Mouse (Mus musculus): ENCODE measurements around the gene Cep41. TPM values are rescaled to one million over a fixed set of nuclear protein-coding genes. Genes with fewer than 3 reads are reported as not detected.

Gene Cep41
- polyA plus RNA-seq, 1 experiment from 2014 or later: 22.1 TPM

DNA sequence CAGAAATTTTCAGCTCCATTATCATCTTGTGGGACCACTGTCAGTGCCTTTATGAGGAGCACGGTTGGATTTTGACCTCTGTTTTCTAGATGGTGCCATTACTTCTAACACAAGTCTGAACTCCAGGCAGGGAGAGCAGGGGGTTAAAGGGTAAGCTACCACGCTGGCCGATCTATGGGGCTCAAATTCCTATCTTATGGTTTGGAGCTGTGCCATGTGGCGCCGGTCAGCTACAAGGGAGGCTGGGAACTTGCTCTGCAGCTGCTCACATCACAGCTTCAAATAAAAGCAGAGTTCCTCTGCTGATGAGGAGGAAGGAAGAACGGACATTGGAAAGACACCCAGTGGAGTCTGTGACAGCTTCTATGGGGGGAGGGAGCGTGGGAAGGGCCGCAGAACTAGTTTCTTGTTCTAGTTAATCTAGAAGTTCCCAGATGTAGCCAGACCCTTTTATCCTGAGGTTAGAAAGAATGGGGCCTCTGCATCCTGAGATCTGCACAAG lies 58.1 kb downstream of the Cep41 start:
- H3K4me1 ChIP-seq: peaks cover 50% of the 10 kb centered on the region
- no peak for DNase-seq (ENCODE audit: extremely low spot score, low spot score)
- no peaks in the 10 kb centered on the region for H3K27me3 ChIP-seq (ENCODE audit: poor library complexity, severe bottlenecking)
- peaks cover 3% of the 10 kb centered on the region; the same call in 1 of the 2 replicates for H3K36me3 ChIP-seq (replicated peaks)
- peak overlapping the region; percentile 89 for H3K27ac ChIP-seq
- H3K4me3 ChIP-seq: no peak overlapping the region
- H3K9me3 ChIP-seq: peaks cover 12% of the 10 kb centered on the region
- 43% methylated on average over 8 of the region's 8 CpGs for WGBS

DNA sequence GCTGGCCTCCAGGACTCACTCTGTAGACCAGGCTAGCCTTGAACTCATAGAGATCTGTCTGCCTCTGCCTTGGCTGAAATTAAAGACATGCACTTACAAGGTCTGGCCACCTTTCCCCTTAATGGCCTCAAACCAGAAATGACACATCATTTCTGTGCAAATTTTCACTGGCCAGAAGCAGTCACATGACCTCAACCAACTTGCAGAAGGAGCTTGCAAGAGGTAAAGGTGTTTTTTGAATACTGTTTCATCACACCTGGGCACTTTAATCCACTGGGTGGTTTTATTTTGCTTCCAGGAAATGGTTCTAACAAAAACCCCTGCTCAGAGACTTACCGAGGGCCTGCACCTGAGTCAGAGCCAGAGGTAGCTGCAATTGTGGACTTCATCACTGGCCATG lies 63.6 kb downstream of the Cep41 start:
- no peaks in the 10 kb centered on the region for H3K27me3 ChIP-seq (ENCODE audit: poor library complexity, severe bottlenecking)
- whole genome bisulfite sequencing: 95% methylated on average over 1 of the region's 1 CpGs
- H3K27ac ChIP-seq: peak overlapping the region; percentile 54
- peaks cover 33% of the 10 kb centered on the region for H3K4me1 ChIP-seq
- no peak for DNase-seq (ENCODE audit: extremely low spot score, low spot score)
- H3K36me3 ChIP-seq (replicated peaks): no peaks in the 10 kb centered on the region
- H3K9me3 ChIP-seq: no peaks in the 10 kb centered on the region
- no peak overlapping the region for H3K4me3 ChIP-seq

DNA sequence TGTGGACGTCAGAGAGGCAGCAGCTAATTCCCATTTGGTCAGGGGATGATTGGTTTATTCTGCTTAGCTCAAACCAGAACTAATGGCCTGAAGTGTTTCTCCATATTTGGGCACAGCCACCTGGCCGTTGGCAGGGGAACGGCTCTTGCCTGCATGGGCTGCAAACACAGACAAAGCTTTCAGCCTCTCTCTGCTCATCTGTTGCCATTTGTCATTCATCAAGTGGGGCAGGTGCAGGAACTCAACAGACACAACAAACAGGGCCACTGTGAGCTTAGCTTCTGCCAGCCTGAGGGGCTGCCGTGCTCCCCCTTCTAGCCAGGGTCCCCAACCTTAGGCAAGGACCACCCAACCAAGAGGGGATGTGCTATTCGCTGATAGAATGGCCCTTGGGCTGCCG lies 65.4 kb downstream of the Cep41 start:
- Histone ChIP-seq H3K4me1 (peaks cover 24% of the 10 kb centered on the region), H3K27ac (peak overlapping the region; percentile 77), H3K27me3 (ENCODE audit: poor library complexity, severe bottlenecking) (no peaks in the 10 kb centered on the region), H3K36me3 (replicated peaks) (no peaks in the 10 kb centered on the region), H3K9me3 (no peaks in the 10 kb centered on the region), H3K4me3 (no peak overlapping the region)
- WGBS: 74% methylated on average over 6 of the region's 6 CpGs
- no peak for DNase-seq (ENCODE audit: extremely low spot score, low spot score)

DNA sequence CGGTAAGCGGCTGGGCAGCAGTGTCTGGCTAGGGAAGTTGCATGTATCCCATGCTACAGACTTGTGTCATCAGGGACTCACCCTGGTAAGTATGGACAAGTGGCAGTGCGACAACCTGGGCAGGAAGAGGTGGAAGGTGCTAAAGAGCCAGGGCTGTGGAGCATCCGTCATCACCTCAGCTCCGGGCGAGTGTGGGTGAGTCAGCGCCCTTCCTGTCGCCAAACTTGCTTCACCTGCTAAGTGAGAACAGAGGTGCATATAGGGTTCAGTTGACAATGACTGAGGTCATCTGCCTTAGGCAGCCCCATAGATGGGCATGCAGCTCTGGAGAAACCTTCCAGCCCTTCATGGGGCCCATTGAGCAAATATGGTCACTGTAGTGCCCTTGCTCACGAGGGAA lies 68.8 kb downstream of the Cep41 start:
- no peak overlapping the region for H3K4me3 ChIP-seq
- H3K27ac ChIP-seq: peak overlapping the region; percentile 41; the same call in 1 of the 2 replicates
- DNase-seq (ENCODE audit: extremely low spot score, low spot score): no peak
- no peaks in the 10 kb centered on the region for H3K9me3 ChIP-seq
- 95% methylated on average over 9 of the region's 9 CpGs for WGBS
- H3K27me3 ChIP-seq (ENCODE audit: poor library complexity, severe bottlenecking): no peaks in the 10 kb centered on the region
- H3K36me3 ChIP-seq (replicated peaks): no peaks in the 10 kb centered on the region
- H3K4me1 ChIP-seq: peaks cover 29% of the 10 kb centered on the region

- H3K4me3 ChIP-seq: no peak overlapping the region
- 94% methylated on average over 4 of the region's 4 CpGs for WGBS
- peaks cover 46% of the 10 kb centered on the region for H3K4me1 ChIP-seq
- peak overlapping the region; percentile 17; the same call in 1 of the 2 replicates for H3K27ac ChIP-seq
- DNase-seq (ENCODE audit: extremely low spot score, low spot score): no peak
- H3K36me3 ChIP-seq (replicated peaks): no peaks in the 10 kb centered on the region
- no peaks in the 10 kb centered on the region for H3K27me3 ChIP-seq (ENCODE audit: poor library complexity, severe bottlenecking)
- no peaks in the 10 kb centered on the region for H3K9me3 ChIP-seq
These were observed 71.6 kb downstream of the Cep41 start for GRCm38 (mm10) chr6:30621986-30622389.

GRCm38 (mm10) chr6:30620994-30621393 lies 72.6 kb downstream of the Cep41 start:
- Histone ChIP-seq H3K9me3 (no peaks in the 10 kb centered on the region), H3K27ac (peak overlapping the region; percentile 91)
- 89% methylated on average over 6 of the region's 6 CpGs for WGBS

DNA sequence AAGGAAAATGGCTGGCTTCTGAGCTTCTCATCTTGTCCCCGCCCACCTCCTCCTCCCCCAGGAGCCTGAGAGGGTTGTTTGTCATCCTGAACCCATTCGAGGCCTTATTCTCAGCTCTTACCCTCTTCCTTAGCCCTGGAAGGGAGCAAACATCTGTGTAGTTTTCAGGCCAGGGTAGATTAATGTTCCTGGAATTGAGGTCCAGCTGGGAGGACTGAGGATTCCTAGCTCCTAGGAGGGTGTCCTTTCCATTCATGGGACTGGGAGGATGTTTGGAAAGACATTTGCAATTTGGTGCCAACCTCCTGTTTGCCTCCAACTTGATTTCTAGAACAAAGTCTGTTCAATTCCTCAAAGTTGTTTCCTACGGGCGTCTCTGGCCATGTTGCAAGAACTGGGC lies 73.0 kb downstream of the Cep41 start:
- WGBS: 83% methylated on average over 4 of the region's 4 CpGs
- Histone ChIP-seq H3K36me3 (replicated peaks) (no peaks in the 10 kb centered on the region), H3K4me1 (peaks cover 60% of the 10 kb centered on the region)

More at GRCm38 (mm10) chr6:30620994-30621393, 72.6 kb downstream of the Cep41 start:
- DNase-seq (ENCODE audit: extremely low spot score, low spot score): no peak
- Histone ChIP-seq H3K27me3 (ENCODE audit: poor library complexity, severe bottlenecking) (no peaks in the 10 kb centered on the region), H3K4me1 (peaks cover 56% of the 10 kb centered on the region), H3K36me3 (replicated peaks) (no peaks in the 10 kb centered on the region), H3K4me3 (no peak overlapping the region)

DNA sequence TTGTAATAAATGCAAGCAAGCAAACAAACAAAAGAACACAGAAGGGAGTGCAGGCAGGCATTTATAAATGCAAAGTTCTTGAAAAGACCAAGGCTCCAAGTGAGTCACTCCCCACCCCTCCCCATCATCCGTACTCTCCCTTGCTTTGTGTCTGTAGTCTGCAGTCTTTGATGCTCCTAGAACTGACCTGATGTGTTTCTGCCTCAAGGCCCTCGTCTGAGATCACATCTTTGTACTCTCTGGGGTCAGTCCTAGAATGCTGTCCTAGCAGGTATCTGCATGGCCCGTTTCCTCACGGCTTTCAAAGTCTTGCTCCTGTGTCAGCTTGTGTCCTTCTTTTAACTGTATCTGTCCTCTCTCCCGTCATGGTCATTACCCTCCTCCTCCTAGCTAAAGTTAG lies 73.9 kb downstream of the Cep41 start:
- no peaks in the 10 kb centered on the region for H3K9me3 ChIP-seq
- no peak for DNase-seq (ENCODE audit: extremely low spot score, low spot score)
- H3K27ac ChIP-seq: peak overlapping the region; percentile 91
- no peak overlapping the region for H3K4me3 ChIP-seq
- H3K4me1 ChIP-seq: peaks cover 70% of the 10 kb centered on the region
- 74% methylated on average over 5 of the region's 5 CpGs for WGBS
- H3K27me3 ChIP-seq (ENCODE audit: poor library complexity, severe bottlenecking): no peaks in the 10 kb centered on the region
- H3K36me3 ChIP-seq (replicated peaks): no peaks in the 10 kb centered on the region

More for the DNA sequence above, 73.0 kb downstream of the Cep41 start:
- DNase-seq (ENCODE audit: extremely low spot score, low spot score): no peak
- Histone ChIP-seq H3K4me3 (no peak overlapping the region), H3K27ac (peak overlapping the region; percentile 91), H3K9me3 (no peaks in the 10 kb centered on the region), H3K27me3 (ENCODE audit: poor library complexity, severe bottlenecking) (no peaks in the 10 kb centered on the region)

- no peaks in the 10 kb centered on the region for H3K36me3 ChIP-seq (replicated peaks)
- WGBS: 24% methylated on average over 6 of the region's 6 CpGs
- H3K4me3 ChIP-seq: no peak overlapping the region; the same call in 1 of the 2 replicates
- no peak for DNase-seq (ENCODE audit: extremely low spot score, low spot score)
- H3K27me3 ChIP-seq (ENCODE audit: poor library complexity, severe bottlenecking): no peaks in the 10 kb centered on the region
- H3K4me1 ChIP-seq: peaks cover 78% of the 10 kb centered on the region
- H3K9me3 ChIP-seq: no peaks in the 10 kb centered on the region
- peak overlapping the region; percentile 91 for H3K27ac ChIP-seq
These were observed 74.8 kb downstream of the Cep41 start for GRCm38 (mm10) chr6:30618735-30619134.

DNA sequence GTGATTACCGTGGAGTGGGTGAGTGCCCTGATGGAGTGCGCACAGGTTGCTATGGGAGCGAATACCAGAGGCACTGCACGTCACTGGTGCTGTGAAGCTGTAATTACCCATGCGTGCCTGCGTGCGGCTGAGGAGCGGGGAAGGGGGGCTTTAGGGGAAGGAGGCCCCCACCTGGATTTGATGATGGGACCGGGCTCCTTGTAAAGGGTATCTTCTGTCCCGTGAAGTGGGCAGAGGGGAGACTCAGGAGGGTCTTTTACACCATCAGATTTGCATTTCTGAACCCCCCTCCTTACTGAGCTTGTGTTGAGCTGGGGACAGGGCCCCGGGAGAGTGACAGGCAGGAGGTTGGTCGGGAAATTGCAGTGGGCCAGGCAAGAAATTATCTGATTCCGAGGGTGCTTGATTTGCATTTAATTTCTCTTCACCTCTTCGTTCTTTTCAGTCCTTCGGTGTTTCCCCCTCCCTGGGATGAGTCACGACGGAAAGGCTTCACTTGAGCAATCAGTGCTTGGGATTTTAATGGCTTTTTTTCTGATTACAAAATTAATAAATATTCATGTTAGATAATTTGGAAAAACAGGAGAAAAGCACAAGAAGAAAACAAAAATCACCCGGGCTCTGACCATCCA lies 75.5 kb downstream of the Cep41 start:
- Histone ChIP-seq H3K27ac (peak overlapping the region; percentile 91), H3K36me3 (replicated peaks) (no peaks in the 10 kb centered on the region), H3K27me3 (ENCODE audit: poor library complexity, severe bottlenecking) (no peaks in the 10 kb centered on the region), H3K9me3 (no peaks in the 10 kb centered on the region), H3K4me3 (peak overlapping the region; percentile 42), H3K4me1 (peaks cover 83% of the 10 kb centered on the region)
- WGBS: 3% methylated on average over 18 of the region's 18 CpGs
- peak; percentile 79 for DNase-seq (ENCODE audit: extremely low spot score, low spot score)

GRCm38 (mm10) chr6:30617020-30617958 lies 76.3 kb downstream of the Cep41 start:
- Histone ChIP-seq H3K4me3 (peak overlapping the region; percentile 42), H3K27me3 (ENCODE audit: poor library complexity, severe bottlenecking) (no peaks in the 10 kb centered on the region), H3K9me3 (no peaks in the 10 kb centered on the region), H3K4me1 (peaks cover 90% of the 10 kb centered on the region), H3K36me3 (replicated peaks) (no peaks in the 10 kb centered on the region), H3K27ac (peak overlapping the region; percentile 91)
- DNase-seq (ENCODE audit: extremely low spot score, low spot score): peak; percentile 89
- WGBS: under 1% methylated on average over 13 of the region's 13 CpGs

- Histone ChIP-seq H3K27ac (peak overlapping the region; percentile 91), H3K36me3 (replicated peaks) (no peaks in the 10 kb centered on the region), H3K9me3 (no peaks in the 10 kb centered on the region), H3K4me3 (peak overlapping the region; percentile 42), H3K27me3 (ENCODE audit: poor library complexity, severe bottlenecking) (no peaks in the 10 kb centered on the region), H3K4me1 (peaks cover 98% of the 10 kb centered on the region)
- WGBS: 0% methylated on average over 8 of the region's 8 CpGs
- DNase-seq (ENCODE audit: extremely low spot score, low spot score): peak; percentile 83
These were observed 77.0 kb downstream of the Cep41 start for GRCm38 (mm10) chr6:30616491-30616941.
